Mouse (Mus musculus) layer of hippocampus, adult 8-10 months (tissue): Measurements from ENCODE around the gene Ccdc190. TPM values are rescaled to one million over a fixed set of nuclear protein-coding genes. Genes with fewer than 3 reads are reported as not detected.

Experiments used
- DNase-seq, 2 experiments: peaks; one replicate each; pipeline ENCODE4 v3.0.0; 2022; ENCODE audit warnings: low spot score in 2 of 2
- total RNA-seq, 4 experiments: library from RNA; stranded (reverse); gene quantifications; 2 replicates each; pipeline ENCODE4 v1.2.4; 2022

Ccdc190 gene
- total RNA-seq, 4 experiments from 2014 or later = 26.7 to 32.0 (median 27.5) TPM

GRCm38 (mm10) chr1:169932122-169932746, 3.8 kb downstream of the Ccdc190 start:
- DNase-seq = no peak

DNA sequence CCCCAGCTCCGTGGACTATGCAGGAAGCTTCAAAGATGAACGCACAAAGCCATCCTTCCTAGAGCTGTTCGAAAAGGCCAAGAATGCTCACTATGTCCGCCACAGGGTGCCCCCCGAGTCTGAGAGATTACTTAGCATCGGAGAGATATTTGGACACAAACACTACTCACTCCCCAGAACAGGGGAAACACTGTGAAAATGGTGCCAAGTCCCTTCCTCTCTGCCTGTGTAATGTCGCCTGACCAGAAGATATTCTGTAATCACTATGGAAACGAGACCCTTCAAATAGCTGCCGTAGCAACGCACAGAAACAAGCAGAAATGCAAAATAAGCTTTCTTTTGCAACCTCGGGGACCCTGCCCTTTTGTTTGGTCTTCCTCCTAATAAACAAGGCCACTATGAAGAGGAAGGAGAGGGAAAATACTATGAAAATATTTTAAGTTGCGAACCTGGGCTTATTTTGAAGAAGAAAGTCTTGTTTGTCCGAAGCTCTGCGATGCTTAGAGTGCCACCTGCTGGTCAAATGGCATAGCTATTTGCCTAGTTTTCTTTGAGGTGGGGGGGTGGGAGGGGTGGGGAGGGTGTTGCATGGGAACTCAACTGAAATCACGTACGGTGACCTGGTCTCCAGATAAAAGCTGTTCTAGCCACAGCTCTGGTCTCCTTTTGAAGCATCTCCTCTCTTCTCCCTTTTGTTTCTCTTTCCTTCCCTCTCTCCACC, 5.7 kb downstream of the Ccdc190 start:
- peak in 1 of 2 experiments; percentile 59 for DNase-seq

DNA sequence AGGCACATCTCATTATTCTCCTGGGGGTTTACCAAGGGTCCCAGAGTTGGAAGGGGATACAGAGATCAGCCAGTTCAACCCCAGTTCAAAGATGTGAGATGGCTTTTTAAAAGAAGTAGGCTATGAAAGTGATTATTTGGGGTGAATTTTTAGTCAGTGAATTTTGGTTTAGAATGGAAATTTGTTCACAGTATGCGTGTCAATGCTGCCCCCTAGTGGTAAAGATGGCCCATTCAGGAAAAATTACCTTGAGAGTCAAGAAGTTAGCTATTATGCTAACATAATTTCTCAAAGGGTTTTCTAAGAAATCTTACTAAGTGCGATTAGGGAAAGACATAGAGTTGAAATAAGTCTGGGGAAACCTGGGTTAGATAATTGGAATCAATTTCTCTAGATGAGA, 10.9 kb downstream of the Ccdc190 start:
- peak in 1 of 2 experiments; percentile 55 for DNase-seq

GRCm38 (mm10) chr1:169946004-169946403, 17.6 kb downstream of the Ccdc190 start:
- DNase-seq = no peak

- DNase-seq = no peak
Observed at GRCm38 (mm10) chr1:169947654-169948053, 19.2 kb downstream of the Ccdc190 start.

GRCm38 (mm10) chr1:169948280-169948679, 19.8 kb downstream of the Ccdc190 start:
- DNase-seq = no peak

DNA sequence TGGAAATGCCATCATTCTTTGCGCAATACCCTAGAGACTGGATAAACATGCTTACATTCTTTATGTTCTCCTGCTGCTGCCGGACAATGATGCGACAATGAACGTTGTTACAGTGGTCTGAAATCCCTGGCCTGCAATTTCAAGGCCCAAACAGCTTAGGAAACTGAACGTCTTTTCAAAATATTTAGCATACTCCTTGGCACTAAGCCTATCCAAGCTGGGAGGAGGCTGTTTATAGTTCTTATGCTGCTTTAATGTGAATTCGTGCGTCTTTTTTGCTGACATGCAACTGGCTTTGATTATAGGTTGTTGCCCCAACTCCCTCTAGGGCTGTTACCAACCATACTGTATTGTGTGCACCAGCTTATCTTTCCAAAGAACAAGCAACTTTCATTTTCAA, 20.4 kb downstream of the Ccdc190 start:
- DNase-seq = no peak

- DNase-seq = no peak
Observed at GRCm38 (mm10) chr1:169949981-169950380, 21.5 kb downstream of the Ccdc190 start.

DNA sequence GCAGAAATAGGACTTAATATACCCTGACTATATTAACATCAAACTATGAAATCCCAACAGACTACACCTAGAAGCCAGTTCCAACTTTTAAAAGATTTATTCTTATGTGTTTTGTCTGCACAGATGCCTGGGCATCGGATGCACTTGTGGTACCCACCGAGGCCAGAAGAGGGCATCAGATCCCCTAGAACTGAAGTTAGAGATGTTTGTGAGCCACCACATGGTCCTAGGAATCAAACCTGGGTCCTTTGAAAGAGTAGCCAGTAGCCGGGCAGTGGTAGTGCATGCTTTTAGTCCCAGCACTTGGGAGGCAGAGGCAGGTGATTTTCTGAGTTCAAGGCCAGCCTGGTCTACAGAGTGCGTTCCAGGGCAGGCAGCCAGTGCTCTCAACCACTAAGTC, 22.2 kb downstream of the Ccdc190 start:
- DNase-seq = no peak

DNA sequence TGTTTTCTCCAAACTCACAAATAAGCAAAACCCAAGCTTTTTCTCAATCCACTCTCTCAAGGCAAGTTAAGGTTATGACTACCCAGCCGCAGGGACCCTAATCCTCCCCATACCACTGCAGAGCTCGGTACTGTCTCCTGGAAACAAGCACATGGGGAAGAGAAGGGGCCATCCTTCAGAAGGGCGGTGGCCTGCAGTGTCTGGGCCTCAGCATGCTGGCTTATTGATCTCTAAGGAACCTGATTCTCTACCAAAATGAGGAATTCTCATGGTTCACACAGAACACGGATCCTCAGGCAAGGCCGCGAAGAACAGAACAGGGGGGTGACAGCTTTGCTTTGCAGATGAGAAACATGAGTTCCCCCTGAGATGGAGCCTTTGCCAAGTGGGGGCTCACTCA, 23.1 kb downstream of the Ccdc190 start:
- DNase-seq = no peak

DNA sequence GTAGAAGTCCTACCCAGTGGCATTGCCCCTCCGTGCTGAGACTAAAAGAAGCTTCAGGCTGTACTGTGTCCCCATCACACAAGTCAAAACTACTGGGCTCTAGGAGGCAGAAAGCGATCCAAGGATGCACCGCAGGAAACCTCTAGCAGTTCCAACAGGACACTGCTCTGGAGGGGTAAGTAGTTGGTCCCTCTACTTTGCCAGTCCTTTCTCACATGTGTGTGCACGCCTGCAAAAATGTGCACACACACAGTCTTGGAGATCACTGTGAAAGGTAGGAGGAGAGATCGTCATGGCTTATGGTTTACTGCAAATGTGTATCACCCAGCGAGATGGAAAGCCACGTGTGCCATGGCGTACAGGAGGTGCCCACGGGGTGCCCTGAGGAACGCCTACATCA, 24.2 kb downstream of the Ccdc190 start:
- DNase-seq = no peak

DNA sequence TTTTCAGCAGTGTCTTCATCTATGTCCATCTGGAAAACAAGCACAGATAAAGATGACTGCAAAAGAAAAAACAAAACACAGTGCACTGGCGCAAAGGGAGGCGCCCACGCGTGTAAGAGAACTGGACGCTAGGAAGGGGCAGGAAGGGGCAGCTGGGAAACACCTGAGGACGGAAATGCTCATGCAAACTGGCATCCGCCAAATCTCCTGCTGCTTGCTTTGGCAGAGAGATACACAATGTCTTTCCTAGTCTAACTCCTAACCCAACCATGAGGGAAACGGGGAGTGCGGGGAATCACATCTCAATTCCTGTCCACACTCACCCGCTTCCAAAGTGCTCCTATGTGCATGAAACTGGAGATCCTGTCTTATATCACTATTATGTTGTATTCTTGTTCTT, 24.7 kb downstream of the Ccdc190 start:
- DNase-seq = no peak

GRCm38 (mm10) chr1:169968792-169969515, 40.5 kb downstream of the Ccdc190 start, which contains the start of gene Hsd17b7:
Hsd17b7 (minus strand) TSS chr1:169969241.
- DNase-seq = peak; percentile 98 to 99

- DNase-seq = no peak
Observed at GRCm38 (mm10) chr1:169969516-169969886, 41.1 kb downstream of the Ccdc190 start.

- no peak for DNase-seq
Observed at GRCm38 (mm10) chr1:169970936-169971335, 42.5 kb downstream of the Ccdc190 start.

DNA sequence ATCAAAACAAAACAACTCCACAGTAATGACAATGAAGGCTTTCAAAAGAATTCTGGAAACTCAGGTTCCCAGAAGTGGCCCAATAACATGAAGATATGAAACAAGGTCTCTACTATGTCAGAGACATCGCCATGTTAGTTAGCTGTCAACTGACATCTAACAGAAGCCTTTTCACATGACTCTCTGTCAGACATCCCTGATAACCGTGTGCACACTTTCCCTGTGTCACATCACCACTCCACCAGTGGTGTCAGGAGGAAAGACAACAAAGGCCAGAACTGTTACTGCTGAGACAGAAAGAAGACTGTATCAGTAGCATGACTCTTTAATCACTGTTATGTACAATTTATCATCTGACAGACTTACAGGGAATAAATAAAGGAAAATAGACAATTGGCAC, 43.5 kb downstream of the Ccdc190 start:
- no peak for DNase-seq

DNA sequence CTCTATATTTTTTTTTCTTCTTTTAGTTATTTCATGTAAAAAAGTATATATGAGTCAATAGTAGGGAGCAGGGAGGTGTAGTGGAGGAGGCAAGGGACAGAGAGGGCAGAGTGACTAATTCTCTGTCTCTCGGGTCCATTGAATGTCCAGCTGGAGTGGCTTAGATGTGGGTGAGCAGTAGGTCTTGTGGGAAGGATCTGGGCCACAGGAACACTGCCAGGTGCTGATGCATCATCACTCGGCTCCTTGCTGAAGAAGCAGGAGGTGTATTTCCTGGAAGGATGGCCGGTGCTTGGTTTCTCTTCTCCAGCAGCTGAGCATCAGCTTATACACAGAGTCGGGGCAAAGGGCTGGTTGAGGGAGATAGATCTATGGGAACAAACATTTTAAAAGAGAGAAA, 49.2 kb downstream of the Ccdc190 start:
- DNase-seq = no peak

Other genes starting within 250 kb of the Ccdc190 start
- gene Rgs4, start 181.0 kb upstream of the Ccdc190 start, total RNA-seq = 100 to 1,000 TPM in 3 of 4 experiments, 10 to 100 TPM in 1; 99.7 to 131 (median 122) TPM
- 10 to 100 TPM; 14.9 to 19.0 (median 17.0) TPM for gene Hsd17b7, start 40.6 kb downstream of the Ccdc190 start, total RNA-seq
- gene Ddr2, start 182.1 kb downstream of the Ccdc190 start, total RNA-seq = 1 to 10 TPM; 5.3 to 7.2 (median 6.8) TPM
- 10 to 100 TPM; 52.0 to 61.3 (median 55.7) TPM for gene Uap1, start 246.3 kb downstream of the Ccdc190 start, total RNA-seq